Mouse (Mus musculus) thymus, adult 2 months (tissue): ENCODE measurements around the gene Nek4. TPM values are rescaled to one million over a fixed set of nuclear protein-coding genes. Genes with fewer than 3 reads are reported as not detected.

Experiments used
- DNase-seq: peaks from one replicate; pipeline ENCODE4 v3.0.0; 2021
- H3K27ac ChIP-seq: fragments of 200-500 bp; 2 replicates; pipeline ENCODE4 v1.5.1; 2012; ENCODE audit warnings: low read length, control low read depth; ENCODE audit not compliant: control insufficient read depth, insufficient read depth
- H3K27me3 ChIP-seq: fragments of 200-500 bp; 2 replicates; pipeline ENCODE4 v1.6.1; 2012; ENCODE audit warnings: mild to moderate bottlenecking, low read length, moderate library complexity, mixed read lengths; ENCODE audit not compliant: control insufficient read depth, insufficient read depth
- H3K36me3 ChIP-seq: fragments of 200-500 bp; 2 replicates; pipeline ENCODE4 v1.6.1; 2012; ENCODE audit warnings: mild to moderate bottlenecking, low read length, moderate library complexity; ENCODE audit not compliant: control insufficient read depth, insufficient read depth
- H3K4me1 ChIP-seq: fragments of 200-500 bp; replicated peaks from 2 replicates; pipeline ENCODE4 v1.6.1; 2012; ENCODE audit warnings: low read length; ENCODE audit not compliant: control insufficient read depth, insufficient read depth
- H3K4me3 ChIP-seq: fragments of 200-500 bp; 2 replicates; pipeline ENCODE4 v1.5.1; 2012; ENCODE audit warnings: mild to moderate bottlenecking, low read length, control low read depth, moderate library complexity; ENCODE audit not compliant: control insufficient read depth, insufficient read depth
- CTCF ChIP-seq: fragments of 200-500 bp; IDR thresholded peaks from 2 replicates; pipeline ENCODE4 v1.5.1; 2012; ENCODE audit warnings: mild to moderate bottlenecking, control low read depth, low read length, moderate library complexity, borderline replicate concordance; ENCODE audit not compliant: control insufficient read depth, poor library complexity, insufficient read depth; ENCODE audit errors: extremely low read depth
- POLR2A ChIP-seq: fragments of 200-500 bp; IDR thresholded peaks from 2 replicates; pipeline ENCODE4 v1.6.1; 2012; ENCODE audit warnings: mild to moderate bottlenecking, low read length, control low read depth, moderate library complexity; ENCODE audit not compliant: control insufficient read depth, poor library complexity, insufficient read depth; ENCODE audit errors: extremely low read depth
- WGBS: fragments of 180-500 bp; shearing (Covaris S2); methylation state at CpG from one replicate; pipeline ENCODE4 v1.1.7; 2018; 5-methylcytosine and 5-hydroxymethylcytosine counted together
- polyA plus RNA-seq: library from polyadenylated mRNA; depleted of rRNA; stranded (reverse); fragments of >200 nt; gene quantifications from 2 replicates; pipeline ENCODE4 v1.2.3, GENCODE M21; 2012

Nek4 gene
- polyA plus RNA-seq, 1 experiment, result 2.5 TPM

- H3K36me3 ChIP-seq, result peaks cover 60% of the 10 kb centered on the region
- 98% methylated on average over 2 of the region's 2 CpGs for WGBS
- H3K4me3 ChIP-seq, result no peak overlapping the region
- peaks cover 7% of the 10 kb centered on the region; the same call in 1 of the 2 replicates for H3K4me1 ChIP-seq
- H3K27ac ChIP-seq, result no peak overlapping the region
- TF ChIP-seq POLR2A, result no peak
- TF ChIP-seq CTCF, result no peak
- H3K27me3 ChIP-seq, result no peaks in the 10 kb centered on the region
- DNase-seq, result no peak
These were observed 62.8 kb downstream of the Nek4 start for GRCm38 (mm10) chr14:31013928-31014327.

GRCm38 (mm10) chr14:31016063-31016462, 64.9 kb downstream of the Nek4 start:
- no peak for DNase-seq
- 72% methylated on average over 1 of the region's 1 CpGs for WGBS
- peaks cover 46% of the 10 kb centered on the region for H3K36me3 ChIP-seq
- H3K27me3 ChIP-seq, result no peaks in the 10 kb centered on the region
- TF ChIP-seq POLR2A, result no peak
- TF ChIP-seq CTCF, result no peak
- H3K27ac ChIP-seq, result no peak overlapping the region
- no peak overlapping the region for H3K4me3 ChIP-seq
- H3K4me1 ChIP-seq, result peaks cover 8% of the 10 kb centered on the region

DNA sequence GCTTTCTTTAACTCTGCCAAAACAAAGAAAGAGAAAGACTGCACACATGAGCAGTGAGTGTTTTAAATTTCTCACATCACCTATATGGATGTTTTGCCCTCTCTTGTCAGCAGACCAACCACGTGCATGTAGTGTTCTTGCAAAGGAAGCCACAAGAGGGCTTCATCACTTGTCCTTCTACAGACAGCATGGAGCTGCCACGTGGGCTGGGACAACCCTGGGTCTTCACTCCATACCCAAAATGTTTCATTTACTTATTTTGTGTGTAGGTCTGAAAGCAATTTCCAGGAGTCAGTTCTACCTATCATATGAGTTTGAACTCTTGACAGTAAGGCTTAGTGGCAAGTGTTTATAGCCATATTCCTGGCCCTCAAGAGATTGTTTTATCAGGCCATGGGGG, 66.7 kb downstream of the Nek4 start:
- DNase-seq, result peak; percentile 21
- no peaks in the 10 kb centered on the region for H3K27me3 ChIP-seq
- no peak overlapping the region for H3K27ac ChIP-seq
- peak overlapping the region; percentile 65; the same call in 1 of the 2 replicates for H3K4me3 ChIP-seq
- 0% methylated on average over 2 of the region's 2 CpGs for WGBS
- H3K36me3 ChIP-seq, result peaks cover 31% of the 10 kb centered on the region
- H3K4me1 ChIP-seq, result peaks cover 8% of the 10 kb centered on the region
- TF ChIP-seq CTCF (no peak), POLR2A (no peak)

DNA sequence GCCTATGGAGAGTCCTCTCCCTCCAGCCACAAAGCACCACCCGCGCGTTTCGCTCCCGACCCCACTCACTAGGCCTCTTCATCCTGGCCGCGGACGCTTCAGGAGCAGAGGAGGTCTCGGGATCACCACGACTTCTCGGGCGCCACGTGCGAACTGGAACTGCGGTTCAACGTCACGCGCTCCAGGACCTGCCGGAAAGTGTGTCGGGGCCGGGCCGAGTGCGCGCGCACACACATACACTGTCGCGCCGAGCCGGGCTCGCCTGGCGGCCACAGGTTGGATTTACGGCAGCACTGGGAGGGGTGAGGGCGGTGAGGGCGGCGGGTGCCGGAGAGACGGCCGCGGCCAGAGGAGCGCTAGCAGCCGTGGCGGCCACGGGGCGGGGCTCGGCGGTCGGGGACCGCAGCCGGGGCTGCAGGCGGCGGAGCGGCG, 67.7 kb downstream of the Nek4 start, which contains the start of the genes Pbrm1 and Gnl3:
Pbrm1 (plus strand) TSS at position 279 of the 432 bp plus-strand sequence.
Gnl3 (minus strand) TSS at position 293 of the 432 bp plus-strand sequence.
- peak; percentile 97 for DNase-seq
- TF ChIP-seq POLR2A (peak; percentile 85), CTCF (0 out of 2 replicates have a peak, but pooled peaks have one; percentile 51)
- H3K4me1 ChIP-seq, result peaks cover 8% of the 10 kb centered on the region

GRCm38 (mm10) chr14:31019331-31020205, 68.4 kb downstream of the Nek4 start:
- 2% methylated on average over 48 of the region's 56 CpGs for WGBS
- H3K27me3 ChIP-seq, result no peaks in the 10 kb centered on the region
- H3K36me3 ChIP-seq, result peaks cover 22% of the 10 kb centered on the region
- H3K4me3 ChIP-seq, result peak overlapping the region; percentile 47
- H3K4me1 ChIP-seq, result peaks cover 8% of the 10 kb centered on the region
- TF ChIP-seq POLR2A (no peak), CTCF (no peak)
- peak; percentile 80 for DNase-seq
- peak overlapping the region; percentile 70 for H3K27ac ChIP-seq

More for the DNA sequence above, 67.7 kb downstream of the Nek4 start, which contains the start of the genes Pbrm1 and Gnl3:
- Histone ChIP-seq H3K4me3 (peak within 1 kb of the TSS; percentile 65), H3K27me3 (no peaks in the 10 kb centered on the region), H3K27ac (peak within 1 kb of the TSS; percentile 70), H3K36me3 (peaks cover 23% of the 10 kb centered on the region)
- WGBS, result 2% methylated on average over 51 of the region's 53 CpGs

DNA sequence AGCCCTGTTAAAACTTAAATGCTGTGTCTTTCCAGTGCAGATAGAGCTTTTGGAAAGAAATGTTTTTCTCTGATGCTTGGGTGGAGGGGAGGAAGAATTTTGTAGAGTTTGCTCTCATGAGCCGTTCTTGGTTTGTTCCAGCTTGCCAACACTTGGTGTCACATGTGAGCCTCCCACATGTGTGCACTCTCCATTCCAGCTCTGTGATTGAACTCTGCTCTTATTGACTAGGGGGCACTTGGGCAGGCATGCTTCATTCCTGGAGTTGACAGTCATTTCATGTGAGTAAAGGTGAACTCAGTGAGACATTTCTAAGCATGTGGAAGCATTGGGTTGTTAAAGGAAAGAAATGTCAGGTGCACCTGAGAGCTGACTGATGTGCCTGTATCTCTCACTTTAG, 71.4 kb downstream of the Nek4 start:
- no peak overlapping the region for H3K4me3 ChIP-seq
- peaks cover 8% of the 10 kb centered on the region for H3K4me1 ChIP-seq
- 63% methylated on average over 1 of the region's 1 CpGs for WGBS
- peaks cover 35% of the 10 kb centered on the region for H3K36me3 ChIP-seq
- no peak for TF ChIP-seq POLR2A
- no peak for TF ChIP-seq CTCF
- no peak for DNase-seq
- H3K27me3 ChIP-seq, result no peaks in the 10 kb centered on the region
- H3K27ac ChIP-seq, result no peak overlapping the region
